Mouse (Mus musculus) small intestine, adult 2 months (tissue): ENCODE data around the gene Cldn8. TPM values are rescaled to one million over a fixed set of nuclear protein-coding genes. Genes with fewer than 3 reads are reported as not detected.

ENCODE experiments used
- H3K27ac ChIP-seq: fragments of 200-500 bp; 2 replicates; pipeline ENCODE4 v1.5.1; 2012; ENCODE audit warnings: low read depth, low read length, control low read depth, inconsistent platforms; ENCODE audit not compliant: insufficient read depth
- H3K27me3 ChIP-seq: fragments of 200-500 bp; 2 replicates; pipeline ENCODE4 v1.6.1; 2012; ENCODE audit warnings: mild to moderate bottlenecking, moderate library complexity, low read length, inconsistent platforms; ENCODE audit not compliant: control insufficient read depth, insufficient read depth
- H3K36me3 ChIP-seq: fragments of 200-500 bp; 2 replicates; pipeline ENCODE4 v1.6.1; 2012; ENCODE audit warnings: mild to moderate bottlenecking, low read length, control low read depth, inconsistent platforms; ENCODE audit not compliant: control insufficient read depth, insufficient read depth
- H3K4me1 ChIP-seq: fragments of 200-500 bp; 2 replicates; pipeline ENCODE4 v1.6.1; 2012; ENCODE audit warnings: low read length, inconsistent platforms, mixed read lengths; ENCODE audit not compliant: control insufficient read depth, insufficient read depth, insufficient read length
- H3K4me3 ChIP-seq: fragments of 200-500 bp; 2 replicates; pipeline ENCODE4 v1.5.1; 2012; ENCODE audit warnings: low read depth, mild to moderate bottlenecking, control low read depth, inconsistent platforms, low read length, moderate library complexity
- CTCF ChIP-seq: fragments of 200-500 bp; IDR thresholded peaks from 2 replicates; pipeline ENCODE4 v1.5.1; 2012; ENCODE audit warnings: low read depth, mild to moderate bottlenecking, control low read depth, inconsistent platforms, low read length, moderate library complexity, mixed read lengths; ENCODE audit not compliant: insufficient replicate concordance, insufficient read length; ENCODE audit errors: extremely low read depth
- POLR2A ChIP-seq: fragments of 200-500 bp; IDR thresholded peaks from 2 replicates; pipeline ENCODE4 v1.6.1; 2012; ENCODE audit warnings: low read depth, mild to moderate bottlenecking, control low read depth, inconsistent platforms, low read length, moderate library complexity
- WGBS: fragments of 180-500 bp; shearing (Covaris S2); methylation state at CpG from one replicate; pipeline ENCODE4 v1.1.7; 2018; 5-methylcytosine and 5-hydroxymethylcytosine counted together
- polyA plus RNA-seq: library from polyadenylated mRNA; depleted of rRNA; stranded (reverse); fragments of >200 nt; gene quantifications from 2 replicates; pipeline ENCODE4 v1.2.3, GENCODE M21; 2012

Cldn8 gene
- polyA plus RNA-seq, 1 experiment, result 0.39 TPM

DNA sequence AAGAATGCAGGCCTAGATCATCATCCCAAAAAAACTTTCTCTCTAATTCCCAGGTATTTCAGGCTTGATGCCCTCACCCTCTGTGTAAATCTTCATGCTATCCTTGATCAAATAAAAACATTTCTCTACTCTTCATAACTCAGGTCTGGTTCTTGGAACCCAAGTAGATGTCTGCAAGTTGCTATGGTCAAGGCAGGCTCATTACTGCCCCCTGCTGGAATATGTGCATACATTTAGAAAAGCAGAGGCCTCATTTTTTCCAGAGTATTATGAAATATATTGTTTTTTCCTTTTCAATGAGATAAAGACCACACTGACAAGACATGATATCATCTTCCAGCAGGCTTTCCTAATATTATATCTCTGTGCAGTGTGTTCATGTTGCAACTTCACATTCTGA, 29.8 kb upstream of the Cldn8 start:
- Histone ChIP-seq H3K4me3 (no peak overlapping the region), H3K4me1 (no peaks in the 10 kb centered on the region), H3K36me3 (no peaks in the 10 kb centered on the region), H3K27me3 (no peaks in the 10 kb centered on the region), H3K27ac (no peak overlapping the region)
- TF ChIP-seq POLR2A (no peak), CTCF (no peak)

DNA sequence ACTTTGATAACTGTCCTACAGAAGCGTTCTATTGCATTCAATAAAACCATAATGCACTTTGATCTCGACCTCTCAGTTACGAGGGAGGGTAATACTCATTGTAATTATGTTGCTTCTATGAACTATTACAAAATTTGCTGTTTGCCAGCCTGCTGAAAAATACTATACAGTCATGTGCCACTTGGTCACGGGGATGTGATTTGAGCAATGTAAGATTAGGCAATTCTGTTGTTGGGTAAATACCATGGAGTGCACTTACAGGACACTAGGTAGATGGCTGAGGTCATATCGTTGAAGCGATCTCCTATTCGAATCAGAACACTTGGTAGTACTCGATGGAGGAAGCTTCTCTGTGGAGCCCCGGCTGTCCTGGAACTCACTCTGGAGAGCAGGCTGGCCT, 20.4 kb upstream of the Cldn8 start:
- Histone ChIP-seq H3K27me3 (no peaks in the 10 kb centered on the region), H3K27ac (no peak overlapping the region), H3K4me3 (no peak overlapping the region), H3K36me3 (no peaks in the 10 kb centered on the region), H3K4me1 (peaks cover 4% of the 10 kb centered on the region; the same call in 1 of the 2 replicates)
- WGBS, result 34% methylated on average over 9 of the region's 9 CpGs
- TF ChIP-seq POLR2A (no peak), CTCF (no peak)

GRCm38 (mm10) chr16:88575885-88576679, 13.1 kb upstream of the Cldn8 start:
- TF ChIP-seq CTCF (no peak), POLR2A (no peak)
- Histone ChIP-seq H3K27me3 (no peaks in the 10 kb centered on the region), H3K4me3 (no peak overlapping the region), H3K4me1 (0 out of 2 replicates have a peak, but pooled peaks cover 1% of the 10 kb centered on the region), H3K27ac (no peak overlapping the region), H3K36me3 (no peaks in the 10 kb centered on the region)
- WGBS, result 22% methylated on average over 4 of the region's 4 CpGs

DNA sequence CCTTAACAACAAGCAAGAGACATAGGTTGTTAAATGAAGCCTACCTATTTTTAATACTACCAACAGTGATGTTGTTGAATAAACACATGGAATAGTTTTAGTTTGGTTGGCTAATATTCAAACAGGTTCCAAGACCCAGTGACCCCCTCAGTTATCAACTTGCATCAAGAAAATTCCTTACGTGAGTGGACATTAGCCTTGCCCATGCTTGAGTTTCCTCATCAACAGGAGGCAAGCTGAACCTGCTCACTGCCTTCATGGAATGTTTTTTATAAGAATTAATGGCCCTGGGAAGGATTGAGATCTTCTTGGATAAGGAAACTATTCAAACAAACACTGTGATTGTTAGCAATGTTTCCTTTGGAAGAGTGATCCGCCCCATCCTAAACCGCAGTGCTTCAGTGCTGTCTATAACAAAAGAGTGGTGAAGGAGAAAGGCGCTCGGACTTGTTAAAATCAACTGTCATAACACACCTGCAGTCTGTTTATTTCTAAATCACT, 10.0 kb upstream of the Cldn8 start:
- TF ChIP-seq CTCF (no peak), POLR2A (no peak)
- Histone ChIP-seq H3K27me3 (no peaks in the 10 kb centered on the region), H3K4me1 (peaks cover 5% of the 10 kb centered on the region; the same call in 1 of the 2 replicates), H3K27ac (no peak overlapping the region), H3K4me3 (no peak overlapping the region), H3K36me3 (no peaks in the 10 kb centered on the region)
- 78% methylated on average over 5 of the region's 5 CpGs for WGBS

- no peak overlapping the region for H3K4me3 ChIP-seq
- no peak overlapping the region for H3K27ac ChIP-seq
- no peak for TF ChIP-seq POLR2A
- no peak for TF ChIP-seq CTCF
- H3K36me3 ChIP-seq, result no peaks in the 10 kb centered on the region
- no peaks in the 10 kb centered on the region for H3K27me3 ChIP-seq
- peaks cover 4% of the 10 kb centered on the region; the same call in 1 of the 2 replicates for H3K4me1 ChIP-seq
These were observed 7.2 kb upstream of the Cldn8 start for GRCm38 (mm10) chr16:88570136-88570535.

GRCm38 (mm10) chr16:88569732-88570131, 6.7 kb upstream of the Cldn8 start:
- peaks cover 4% of the 10 kb centered on the region; the same call in 1 of the 2 replicates for H3K4me1 ChIP-seq
- no peaks in the 10 kb centered on the region for H3K36me3 ChIP-seq
- H3K4me3 ChIP-seq, result no peak overlapping the region
- TF ChIP-seq CTCF, result no peak
- no peak for TF ChIP-seq POLR2A
- no peaks in the 10 kb centered on the region for H3K27me3 ChIP-seq
- 33% methylated on average over 3 of the region's 3 CpGs for WGBS
- H3K27ac ChIP-seq, result no peak overlapping the region

DNA sequence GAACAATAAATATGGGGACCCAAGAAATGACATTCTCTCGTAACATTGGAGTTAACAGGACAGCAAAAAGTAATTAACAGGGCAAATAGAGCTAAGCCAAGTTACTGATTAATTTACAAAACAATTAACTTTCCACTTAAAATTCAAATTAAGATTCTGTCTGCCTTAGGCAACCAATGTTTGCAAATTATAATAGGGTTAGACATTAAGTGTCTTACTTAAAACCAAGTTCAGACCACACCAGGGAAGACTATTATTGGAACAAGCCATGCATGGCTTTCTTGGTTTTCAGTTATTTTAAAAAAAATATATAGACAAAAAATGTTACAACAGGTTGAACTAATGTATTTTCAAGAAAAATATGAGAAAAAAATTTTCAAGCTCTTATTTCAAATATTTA, 6.1 kb upstream of the Cldn8 start:
- WGBS, result 86% methylated on average over 1 of the region's 1 CpGs
- TF ChIP-seq CTCF (no peak), POLR2A (no peak)

More for the DNA sequence above, 6.1 kb upstream of the Cldn8 start:
- Histone ChIP-seq H3K4me3 (no peak overlapping the region), H3K4me1 (peaks cover 4% of the 10 kb centered on the region; the same call in 1 of the 2 replicates), H3K36me3 (no peaks in the 10 kb centered on the region), H3K27ac (no peak overlapping the region), H3K27me3 (no peaks in the 10 kb centered on the region)
